Mouse (Mus musculus) liver, adult 2 months (tissue): ENCODE results near the gene Ttyh3.

Experiments used
- CTCF ChIP-seq: fragments of 200-500 bp; IDR thresholded peaks from 2 replicates; pipeline ENCODE4 v1.5.1; 2011; ENCODE audit warnings: low read depth, low read length, control low read depth
- POLR2A ChIP-seq: fragments of 200-500 bp; IDR thresholded peaks from 2 replicates; pipeline ENCODE4 v1.6.1; 2011; ENCODE audit warnings: low read length, control low read depth; ENCODE audit not compliant: insufficient read depth; ENCODE audit errors: extremely low read depth

GRCm38 (mm10) chr5:140597787-140598186 is 51.0 kb downstream of the Ttyh3 start:
- TF ChIP-seq POLR2A (no peak), CTCF (no peak)
